7 mouse cellular contexts compared by ENCODE assay signal in the genomic region with DNA sequence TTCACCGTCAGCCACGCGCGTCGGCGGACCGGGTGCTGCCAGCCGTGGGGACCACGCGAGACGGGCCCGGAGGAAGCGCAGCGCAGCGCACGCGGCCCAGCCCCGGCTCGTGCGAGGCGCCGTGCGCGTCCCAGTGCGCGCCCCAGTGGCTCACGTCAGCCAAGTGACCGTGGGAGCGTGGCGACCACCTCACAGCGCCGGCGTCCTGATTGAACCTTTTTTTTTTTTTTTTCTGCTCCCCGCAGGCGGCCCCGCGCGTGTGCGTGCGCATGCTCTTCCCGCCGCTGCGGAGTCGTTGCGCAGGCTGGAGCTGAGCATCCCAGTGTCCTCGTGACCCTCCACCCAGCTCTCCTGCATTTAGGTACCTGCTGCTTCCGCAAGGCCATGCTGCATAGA. TPM values are rescaled to one million over a fixed set of nuclear protein-coding genes. Genes with fewer than 3 reads are reported as not detected.
DNase-seq lines count a peak whose midpoint lies in the region; ATAC-seq lines count a peak whose summit lies in the region.

Gene Lonrf2, minus strand, starts transcription at position 235 of the 396 bp plus-strand sequence.

- peaks cover 16% of the 10 kb centered on the region for H3K4me1 ChIP-seq in embryonic facial prominence, embryonic 10.5 days
- no peaks in the 10 kb centered on the region for H3K4me1 ChIP-seq in hindbrain, embryonic 11.5 days (replicated peaks; ENCODE audit: control insufficient read depth, insufficient read depth, low read length)

- intact Hi-C loops in left cerebral cortex, postnatal 4 days (cut with DNase I), result no loop called here

- peak within 1 kb of the TSS; percentile 64 for H3K4me3 ChIP-seq in embryonic facial prominence, embryonic 10.5 days
- H3K4me3 ChIP-seq in hindbrain, embryonic 11.5 days (ENCODE audit: low read depth, low read length), result peak within 1 kb of the TSS; percentile 74

- peak within 1 kb of the TSS; percentile 99 for H3K4me2 ChIP-seq in hindbrain, embryonic 11.5 days (replicated peaks; ENCODE audit: low read depth, low read length)

- H3K9ac ChIP-seq in hindbrain, embryonic 11.5 days (ENCODE audit: low read depth, low read length), result peak within 1 kb of the TSS; percentile 89

- peak; percentile 84 for ATAC-seq in hindbrain, embryonic 11.5 days (ENCODE audit: low FRiP score)

- 2% methylated on average over 47 of the region's 47 CpGs for WGBS in embryonic facial prominence, embryonic 10.5 days
- WGBS in hindbrain, embryonic 11.5 days, result under 1% methylated on average over 33 of the region's 47 CpGs

- peak; percentile 5 for DNase-seq in urinary bladder, postnatal 25 days (ENCODE audit: low spot score)
- no peak for DNase-seq in urinary bladder, postnatal 4 days (ENCODE audit: low spot score in 2 of 2)
- DNase-seq in embryonic facial prominence, embryonic 10.5 days (ENCODE audit: low spot score), result peak; percentile 54
- DNase-seq in hindbrain, embryonic 11.5 days (ENCODE audit: low spot score), result peak; percentile 71
- DNase-seq in left cerebral cortex, postnatal 4 days, result peak; percentile 72
- peak; percentile 76 for DNase-seq in retina, embryonic 14.5 days (ENCODE audit: low spot score)
- no peak for DNase-seq in spleen, postnatal 14 days (ENCODE audit: low spot score in 2 of 2)

- H3K27ac ChIP-seq in embryonic facial prominence, embryonic 10.5 days (replicated peaks), result peak within 1 kb of the TSS; percentile 85
- peak within 1 kb of the TSS; percentile 78 for H3K27ac ChIP-seq in hindbrain, embryonic 11.5 days (ENCODE audit: low read depth, low read length)

- peaks cover 64% of the 10 kb centered on the region for H3K27me3 ChIP-seq in embryonic facial prominence, embryonic 10.5 days (replicated peaks; ENCODE audit: low read depth, poor library complexity, severe bottlenecking)
- H3K27me3 ChIP-seq in hindbrain, embryonic 11.5 days (ENCODE audit: control insufficient read depth, insufficient read depth, low read length), result no peaks in the 10 kb centered on the region

- 0 out of 2 replicates have a peak, but pooled peaks cover 3% of the 10 kb centered on the region for H3K36me3 ChIP-seq in embryonic facial prominence, embryonic 10.5 days (replicated peaks)
- H3K36me3 ChIP-seq in hindbrain, embryonic 11.5 days (ENCODE audit: control insufficient read depth, insufficient read depth, low read length), result no peaks in the 10 kb centered on the region

- no peaks in the 10 kb centered on the region for H3K9me3 ChIP-seq in embryonic facial prominence, embryonic 10.5 days
- H3K9me3 ChIP-seq in hindbrain, embryonic 11.5 days (ENCODE audit: control insufficient read depth, low read length), result no peaks in the 10 kb centered on the region

RNA-seq across cellular contexts. Expression of gene Lonrf2, which starts in this region (rescaled TPM):
- 0.96 and 1.2 TPM in 2 replicates for polyA plus RNA-seq in embryonic facial prominence, embryonic 10.5 days (2016; fragmentation: Nextera tagmentation; extraction: Ambion mirVana)
- 4.2 and 5.0 TPM in 2 replicates for polyA plus RNA-seq in hindbrain, embryonic 11.5 days (2014; fragmentation: Nextera tagmentation; extraction: Ambion mirVana)
- 100 to 1,000 TPM; 140 to 147 TPM for total RNA-seq in left cerebral cortex, postnatal 4 days (2021)

Comparison
In these comparisons a context has a peak if more than half of its experiments do, and no peak if none do; other contexts are left out.
1. DNase-seq: peak in urinary bladder, postnatal 25 days (single experiment), embryonic facial prominence, embryonic 10.5 days (single experiment), hindbrain, embryonic 11.5 days (single experiment), left cerebral cortex, postnatal 4 days (single experiment) and retina, embryonic 14.5 days (single experiment); none in urinary bladder, postnatal 4 days (0 of 2) and spleen, postnatal 14 days (0 of 2).